Mouse (Mus musculus) thymus, adult 2 months (tissue): ENCODE measurements at regions not wholly inside any gene's neighbourhood (a gene's known extent, or its start where the extent isn't known, plus 50 kb on each side); places are given as distances from the start of the nearest gene placed in this dataset.

Source experiments
- DNase-seq: peaks from one replicate; pipeline ENCODE4 v3.0.0; 2021
- H3K27ac ChIP-seq: fragments of 200-500 bp; 2 replicates; pipeline ENCODE4 v1.5.1; 2012; ENCODE audit warnings: low read length, control low read depth; ENCODE audit not compliant: control insufficient read depth, insufficient read depth
- H3K27me3 ChIP-seq: fragments of 200-500 bp; 2 replicates; pipeline ENCODE4 v1.6.1; 2012; ENCODE audit warnings: mild to moderate bottlenecking, low read length, moderate library complexity, mixed read lengths; ENCODE audit not compliant: control insufficient read depth, insufficient read depth
- H3K36me3 ChIP-seq: fragments of 200-500 bp; 2 replicates; pipeline ENCODE4 v1.6.1; 2012; ENCODE audit warnings: mild to moderate bottlenecking, low read length, moderate library complexity; ENCODE audit not compliant: control insufficient read depth, insufficient read depth
- H3K4me1 ChIP-seq: fragments of 200-500 bp; replicated peaks from 2 replicates; pipeline ENCODE4 v1.6.1; 2012; ENCODE audit warnings: low read length; ENCODE audit not compliant: control insufficient read depth, insufficient read depth
- H3K4me3 ChIP-seq: fragments of 200-500 bp; 2 replicates; pipeline ENCODE4 v1.5.1; 2012; ENCODE audit warnings: mild to moderate bottlenecking, low read length, control low read depth, moderate library complexity; ENCODE audit not compliant: control insufficient read depth, insufficient read depth
- CTCF ChIP-seq: fragments of 200-500 bp; IDR thresholded peaks from 2 replicates; pipeline ENCODE4 v1.5.1; 2012; ENCODE audit warnings: mild to moderate bottlenecking, control low read depth, low read length, moderate library complexity, borderline replicate concordance; ENCODE audit not compliant: control insufficient read depth, poor library complexity, insufficient read depth; ENCODE audit errors: extremely low read depth
- POLR2A ChIP-seq: fragments of 200-500 bp; IDR thresholded peaks from 2 replicates; pipeline ENCODE4 v1.6.1; 2012; ENCODE audit warnings: mild to moderate bottlenecking, low read length, control low read depth, moderate library complexity; ENCODE audit not compliant: control insufficient read depth, poor library complexity, insufficient read depth; ENCODE audit errors: extremely low read depth
- WGBS: fragments of 180-500 bp; shearing (Covaris S2); methylation state at CpG from one replicate; pipeline ENCODE4 v1.1.7; 2018; 5-methylcytosine and 5-hydroxymethylcytosine counted together

DNA sequence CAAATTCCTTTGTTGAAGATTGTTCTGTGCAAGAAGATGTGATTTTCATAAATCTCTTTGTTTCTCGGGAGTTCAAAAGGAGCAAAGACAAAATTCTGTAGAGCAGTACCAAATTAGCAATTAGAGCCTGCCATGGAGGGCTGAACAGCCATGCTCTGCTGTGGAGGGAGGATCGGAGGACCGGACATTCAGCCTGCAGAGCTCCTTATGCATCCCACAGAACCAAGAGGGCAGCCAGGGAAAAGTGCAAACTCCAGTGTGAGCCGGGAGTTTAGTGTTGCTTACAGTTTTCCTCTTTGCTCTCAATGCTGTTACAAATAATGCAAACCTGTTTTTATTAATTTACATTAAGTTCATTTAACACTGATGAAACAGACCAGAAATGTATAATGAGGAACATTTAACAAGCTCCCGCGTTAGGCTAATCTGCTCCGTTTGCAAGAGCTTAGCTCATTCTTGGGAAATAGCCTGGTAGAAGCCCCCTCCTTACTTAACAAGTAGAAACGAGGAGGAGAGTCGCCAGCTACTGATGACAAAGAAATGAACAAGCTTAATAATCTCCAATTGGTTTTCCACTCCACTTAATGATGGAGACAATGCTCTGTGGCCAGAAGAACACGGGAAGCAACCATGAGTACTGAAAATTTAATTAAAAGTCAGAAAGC lies 108.0 kb downstream of the Barhl2 start:
- Histone ChIP-seq H3K4me1 (no peaks in the 10 kb centered on the region), H3K36me3 (no peaks in the 10 kb centered on the region), H3K27ac (no peak overlapping the region), H3K27me3 (no peaks in the 10 kb centered on the region), H3K4me3 (no peak overlapping the region)
- TF ChIP-seq CTCF (no peak), POLR2A (no peak)
- WGBS: 76% methylated on average over 10 of the region's 10 CpGs
- DNase-seq: no peak

DNA sequence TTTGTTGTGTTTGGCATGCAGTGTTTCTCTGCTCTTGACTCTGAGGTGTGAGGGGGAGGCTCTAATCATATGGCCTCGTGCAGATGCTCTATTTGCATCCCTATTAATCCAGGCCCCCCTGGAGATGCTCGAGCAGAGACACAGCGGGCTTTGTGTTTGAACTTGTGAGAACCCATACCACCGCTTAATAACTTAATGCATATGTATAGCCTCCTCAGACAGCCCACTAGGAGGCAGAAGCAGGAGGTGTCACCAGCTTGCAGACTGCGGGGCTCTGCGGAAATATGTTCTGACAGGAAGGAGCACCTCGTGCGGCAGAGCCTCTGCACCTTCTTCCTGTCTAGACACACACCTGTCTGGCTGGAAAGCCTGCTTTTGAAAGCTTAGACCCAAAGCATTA lies 113.7 kb downstream of the Barhl2 start:
- H3K4me3 ChIP-seq: no peak overlapping the region
- no peak overlapping the region for H3K27ac ChIP-seq
- 6% methylated on average over 8 of the region's 8 CpGs for WGBS
- H3K4me1 ChIP-seq: no peaks in the 10 kb centered on the region
- DNase-seq: no peak
- TF ChIP-seq POLR2A (no peak), CTCF (no peak)
- no peaks in the 10 kb centered on the region for H3K36me3 ChIP-seq
- no peaks in the 10 kb centered on the region; the same call in 1 of the 2 replicates for H3K27me3 ChIP-seq

DNA sequence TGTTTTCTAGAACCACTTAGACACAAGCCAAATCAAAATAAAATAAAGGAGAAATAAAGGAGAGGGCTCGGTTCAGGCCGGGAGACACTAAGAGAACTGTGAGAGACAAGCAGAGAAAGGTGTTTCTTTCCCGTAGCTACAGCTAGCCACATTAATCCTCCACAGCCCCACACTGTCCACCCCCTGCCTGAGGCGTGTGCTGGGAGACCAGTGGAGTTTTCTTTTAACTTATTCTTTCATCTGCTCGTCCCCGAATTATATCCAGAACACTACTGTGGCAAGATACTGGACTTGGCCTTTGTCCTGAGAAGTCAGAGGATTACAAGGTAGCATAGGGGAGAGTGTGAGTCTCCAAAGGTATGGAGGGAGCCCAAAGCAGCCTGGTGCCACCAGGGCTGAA lies 114.4 kb downstream of the Barhl2 start:
- Histone ChIP-seq H3K27ac (no peak overlapping the region), H3K36me3 (no peaks in the 10 kb centered on the region), H3K4me3 (no peak overlapping the region), H3K27me3 (no peaks in the 10 kb centered on the region; the same call in 1 of the 2 replicates), H3K4me1 (no peaks in the 10 kb centered on the region)
- WGBS: 52% methylated on average over 6 of the region's 6 CpGs
- TF ChIP-seq CTCF (no peak), POLR2A (no peak)
- no peak for DNase-seq

DNA sequence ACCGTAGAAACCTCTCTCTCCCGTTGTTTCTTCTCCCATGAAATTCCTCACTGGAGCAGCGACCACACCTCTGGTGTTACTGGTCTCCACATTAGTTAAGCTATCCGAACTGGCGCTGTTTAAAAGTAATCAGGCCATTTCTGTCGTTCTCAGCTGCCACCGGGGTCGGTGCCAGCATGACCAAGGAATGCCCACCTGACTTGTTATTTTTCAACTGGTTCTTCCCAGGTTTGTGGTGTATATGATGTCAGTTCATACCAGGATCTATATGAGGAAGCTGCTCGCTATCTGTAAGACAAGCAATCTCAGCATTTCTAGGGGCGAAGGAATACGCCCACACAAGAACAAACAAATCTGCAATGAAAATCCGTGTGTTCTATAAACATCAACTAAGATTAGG lies 116.6 kb downstream of the Barhl2 start:
- Histone ChIP-seq H3K4me3 (no peak overlapping the region), H3K36me3 (no peaks in the 10 kb centered on the region), H3K4me1 (no peaks in the 10 kb centered on the region), H3K27me3 (no peaks in the 10 kb centered on the region; the same call in 1 of the 2 replicates), H3K27ac (no peak overlapping the region)
- WGBS: 72% methylated on average over 12 of the region's 12 CpGs
- DNase-seq: no peak
- TF ChIP-seq POLR2A: no peak
- TF ChIP-seq CTCF: no peak

GRCm38 (mm10) chr5:106335639-106336038 lies 122.3 kb downstream of the Barhl2 start:
- Histone ChIP-seq H3K36me3 (no peaks in the 10 kb centered on the region), H3K4me3 (no peak overlapping the region), H3K27ac (no peak overlapping the region), H3K4me1 (no peaks in the 10 kb centered on the region), H3K27me3 (no peaks in the 10 kb centered on the region)
- WGBS: 93% methylated on average over 11 of the region's 11 CpGs
- no peak for DNase-seq
- TF ChIP-seq CTCF (no peak), POLR2A (no peak)

DNA sequence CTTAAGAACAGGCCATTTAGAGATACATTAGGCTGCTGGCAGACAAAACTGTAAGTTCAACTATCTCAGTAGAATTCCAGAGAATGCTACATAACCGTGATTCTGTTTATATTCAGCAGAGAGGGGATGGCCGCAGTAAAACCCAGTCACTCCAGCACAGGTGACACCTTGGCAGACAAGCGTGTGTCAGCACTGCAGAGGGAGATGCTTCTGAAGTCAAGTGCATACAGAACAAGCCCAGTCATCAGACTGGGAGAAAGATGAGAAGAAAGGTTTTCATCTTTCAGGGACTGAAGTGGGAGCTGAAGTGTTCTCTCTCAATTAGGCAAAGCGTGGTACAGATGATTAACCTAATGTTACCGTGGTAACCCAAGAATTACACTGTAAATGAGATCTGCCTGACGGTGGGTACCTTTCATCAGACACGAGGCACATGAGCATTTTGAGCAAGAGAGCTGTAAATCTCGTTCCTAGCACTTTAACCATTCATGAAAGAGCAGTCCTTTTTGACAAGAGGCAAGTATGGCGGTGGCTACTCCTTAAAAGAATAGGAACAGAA lies 130.3 kb downstream of the Barhl2 start:
- H3K27me3 ChIP-seq: no peaks in the 10 kb centered on the region
- no peak for DNase-seq
- no peaks in the 10 kb centered on the region for H3K4me1 ChIP-seq
- no peaks in the 10 kb centered on the region for H3K36me3 ChIP-seq
- no peak overlapping the region for H3K27ac ChIP-seq
- no peak overlapping the region for H3K4me3 ChIP-seq
- no peak for TF ChIP-seq CTCF
- TF ChIP-seq POLR2A: no peak
- 80% methylated on average over 9 of the region's 9 CpGs for WGBS

DNA sequence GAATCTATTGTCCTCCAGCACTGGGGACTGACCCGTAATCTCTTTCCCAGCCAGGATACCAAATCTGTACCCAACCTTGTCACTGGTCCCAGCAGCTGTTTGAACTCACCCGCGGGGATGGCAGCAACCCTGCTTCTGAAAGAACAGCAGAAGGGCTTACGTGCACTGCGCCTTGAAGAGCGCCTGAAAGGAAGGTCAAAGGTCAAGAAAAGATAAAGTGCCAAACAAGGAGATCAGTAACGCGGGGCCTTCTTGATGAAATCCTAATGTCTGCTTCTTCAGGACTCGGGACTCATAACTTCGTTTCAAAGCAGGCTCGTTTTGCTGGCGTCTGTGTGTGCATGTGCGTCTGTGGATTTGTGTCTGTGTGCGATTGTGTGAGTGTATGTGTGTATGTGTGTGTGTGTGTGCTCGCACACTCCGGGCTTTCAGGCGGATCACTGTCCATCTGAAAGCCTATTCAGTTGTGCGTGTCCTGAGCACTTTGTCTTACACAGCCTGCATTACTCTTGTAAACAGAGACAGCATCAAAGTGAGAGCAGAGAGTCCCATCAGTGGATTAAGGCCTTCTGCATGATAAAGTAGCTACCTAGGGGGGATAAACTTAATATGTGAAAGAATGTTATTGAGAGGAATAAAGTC lies 135.3 kb downstream of the Barhl2 start:
- WGBS: 84% methylated on average over 18 of the region's 18 CpGs
- Histone ChIP-seq H3K4me1 (no peaks in the 10 kb centered on the region), H3K4me3 (no peak overlapping the region), H3K27ac (no peak overlapping the region), H3K36me3 (no peaks in the 10 kb centered on the region), H3K27me3 (no peaks in the 10 kb centered on the region)
- no peak for DNase-seq
- no peak for TF ChIP-seq CTCF
- no peak for TF ChIP-seq POLR2A
